Mouse (Mus musculus) midbrain, embryonic 13.5 days (tissue): Measurements from ENCODE around the gene Ak4. TPM values are rescaled to one million over a fixed set of nuclear protein-coding genes. Genes with fewer than 3 reads are reported as not detected.

Experiments
- ATAC-seq: fragments of 200-750 bp; cut with Nextera tagmentation; 2 replicates; pipeline ENCODE4 v1.8.0; 2017; ENCODE audit warnings: mild to moderate bottlenecking, moderate TSS enrichment, moderate library complexity
- H3K27ac ChIP-seq: fragments of 300-500 bp; sonication (generic); 2 replicates; pipeline ENCODE4 v1.5.1; 2015; ENCODE audit warnings: inconsistent platforms, mild to moderate bottlenecking, moderate library complexity
- H3K27me3 ChIP-seq: fragments of 300-500 bp; sonication (generic); 2 replicates; pipeline ENCODE4 v1.6.1; 2015; ENCODE audit warnings: mild to moderate bottlenecking, inconsistent platforms
- H3K36me3 ChIP-seq: fragments of 300-500 bp; sonication (generic); 2 replicates; pipeline ENCODE4 v1.6.1; 2015; ENCODE audit warnings: mild to moderate bottlenecking, inconsistent platforms
- H3K4me1 ChIP-seq: fragments of 300-500 bp; sonication (generic); replicated peaks from 2 replicates; pipeline ENCODE4 v1.6.1; 2015; ENCODE audit warnings: inconsistent platforms
- H3K4me2 ChIP-seq: fragments of 300-500 bp; sonication (generic); replicated peaks from 2 replicates; pipeline ENCODE4 v1.6.1; 2015; ENCODE audit warnings: moderate library complexity, mild to moderate bottlenecking, inconsistent platforms
- H3K4me3 ChIP-seq: fragments of 300-500 bp; sonication (generic); replicated peaks from 2 replicates; pipeline ENCODE4 v1.5.1; 2015; ENCODE audit warnings: mild to moderate bottlenecking, inconsistent platforms
- H3K9ac ChIP-seq: fragments of 300-500 bp; sonication (generic); replicated peaks from 2 replicates; pipeline ENCODE4 v1.6.1; 2015; ENCODE audit warnings: mild to moderate bottlenecking, inconsistent platforms
- H3K9me3 ChIP-seq: fragments of 300-500 bp; sonication (generic); 2 replicates; pipeline ENCODE4 v1.6.1; 2016; ENCODE audit warnings: mild to moderate bottlenecking, inconsistent platforms
- WGBS: fragments of 180-500 bp; shearing (Covaris S2); methylation state at CpG from one replicate; pipeline ENCODE4 v1.1.7; 2015; 5-methylcytosine and 5-hydroxymethylcytosine counted together
- polyA plus RNA-seq: library from polyadenylated mRNA; unstranded; fragments of >200 nt; fragmentation: Nextera tagmentation; extraction: Ambion mirVana; gene quantifications from 2 replicates; pipeline ENCODE4 v1.2.1, GENCODE M21; 2015

Ak4 gene
- polyA plus RNA-seq, 1 experiment from 2014 or later: 7.3 TPM

DNA sequence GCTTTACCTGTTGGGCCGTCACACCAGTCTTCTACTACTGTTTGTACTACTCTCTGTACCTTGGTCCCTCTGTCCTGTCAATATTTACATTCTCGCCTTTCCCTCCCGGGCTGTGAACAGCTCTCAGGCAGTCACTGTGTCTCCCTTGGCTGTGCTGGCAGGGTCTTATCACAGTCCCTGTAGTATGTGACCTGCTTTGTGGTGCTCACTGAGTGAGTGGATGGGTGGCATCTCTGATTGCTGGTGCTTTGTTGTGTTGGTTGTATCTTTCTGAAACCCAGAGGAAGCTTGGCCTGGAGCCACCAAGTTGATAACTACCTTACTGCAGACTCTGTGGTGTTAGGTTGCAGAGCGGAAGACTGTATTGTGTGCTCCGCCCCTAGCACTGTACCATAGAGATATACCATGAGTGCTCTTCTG, 25.8 kb upstream of the Ak4 start:
- ATAC-seq: no peak
- H3K36me3 ChIP-seq: no peaks in the 10 kb centered on the region
- no peaks in the 10 kb centered on the region for H3K27me3 ChIP-seq
- no peaks in the 10 kb centered on the region for H3K9me3 ChIP-seq
- WGBS: 84% methylated on average over 5 of the region's 5 CpGs
- H3K4me3 ChIP-seq: no peak overlapping the region
- H3K27ac ChIP-seq: no peak overlapping the region
- H3K4me1 ChIP-seq: no peaks in the 10 kb centered on the region
- H3K9ac ChIP-seq: no peak overlapping the region
- H3K4me2 ChIP-seq: no peak overlapping the region

DNA sequence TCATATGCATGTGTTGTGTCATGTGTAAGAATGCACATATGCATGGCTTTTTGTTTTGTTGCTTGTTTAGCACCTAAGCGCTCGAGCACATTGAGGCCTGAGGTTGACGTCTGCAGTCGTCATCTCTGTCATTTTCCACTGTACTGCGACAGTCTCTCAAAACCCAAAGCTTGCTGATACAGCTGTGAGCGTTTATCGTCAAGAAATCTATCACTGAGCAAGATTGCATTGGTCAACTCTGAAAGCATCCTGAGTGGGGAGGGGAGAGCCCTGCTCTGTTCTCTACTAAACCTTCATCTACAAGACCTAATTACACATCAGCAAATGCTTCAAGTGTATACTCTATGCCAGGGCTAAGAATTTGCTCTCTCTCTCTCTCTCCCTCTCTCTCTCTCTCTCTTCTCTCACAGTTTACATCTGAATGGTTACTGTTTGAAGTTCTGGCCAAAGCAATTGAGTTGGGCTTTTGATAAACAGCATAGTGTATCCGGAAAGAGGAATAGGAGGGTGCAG, 24.0 kb upstream of the Ak4 start:
- H3K4me3 ChIP-seq: no peak overlapping the region
- H3K9me3 ChIP-seq: no peaks in the 10 kb centered on the region
- no peak overlapping the region for H3K9ac ChIP-seq
- H3K4me1 ChIP-seq: no peaks in the 10 kb centered on the region
- no peaks in the 10 kb centered on the region for H3K27me3 ChIP-seq
- no peak overlapping the region for H3K27ac ChIP-seq
- ATAC-seq: no peak
- no peaks in the 10 kb centered on the region for H3K36me3 ChIP-seq
- 88% methylated on average over 8 of the region's 8 CpGs for WGBS
- H3K4me2 ChIP-seq: no peak overlapping the region

DNA sequence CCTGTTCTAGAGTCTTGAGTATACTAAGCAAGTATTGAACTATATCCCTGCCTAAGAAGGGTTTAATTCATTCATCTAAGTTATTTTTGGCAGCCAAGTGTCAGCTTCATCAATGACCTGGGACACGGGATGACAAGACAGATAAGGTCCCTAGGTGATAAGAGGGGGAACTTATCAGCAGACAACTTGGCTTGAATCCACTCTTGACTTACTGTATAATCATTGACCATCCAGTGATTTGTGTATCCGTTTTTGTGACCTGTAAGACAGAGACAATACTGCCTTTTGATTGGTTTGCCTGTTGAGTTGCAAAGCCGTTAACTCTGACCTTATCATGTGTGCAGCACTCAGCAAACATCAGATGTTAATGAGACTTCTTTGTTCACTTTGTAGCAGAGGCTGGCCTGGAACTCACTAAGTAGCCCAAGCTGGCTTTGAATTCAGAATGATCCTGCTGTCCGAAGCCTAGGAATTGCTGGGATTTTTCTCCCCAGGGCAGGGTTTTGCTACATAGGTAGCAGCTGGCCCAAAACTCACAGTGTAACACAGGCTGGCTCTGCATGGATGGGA, 19.0 kb upstream of the Ak4 start:
- ATAC-seq: no peak

DNA sequence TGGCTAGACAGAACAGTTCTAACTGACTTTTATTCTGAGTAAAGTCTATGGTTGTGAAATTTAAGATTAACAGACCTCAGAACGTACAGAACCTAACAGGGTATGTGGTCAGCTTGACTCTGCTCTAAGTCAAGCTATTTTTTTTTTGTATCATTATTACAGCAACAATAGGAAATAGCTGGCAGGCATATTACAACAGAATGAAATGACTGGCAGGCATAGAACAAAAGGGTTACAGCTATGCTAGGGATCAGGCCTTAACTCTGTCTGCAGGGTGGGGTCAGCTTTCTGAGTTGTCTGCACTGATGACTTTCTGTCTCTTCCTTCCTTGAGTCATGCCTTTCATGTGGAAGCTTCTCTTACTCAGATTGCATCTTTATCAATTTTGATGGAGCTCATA, 17.1 kb upstream of the Ak4 start:
- Histone ChIP-seq H3K36me3 (no peaks in the 10 kb centered on the region), H3K27me3 (no peaks in the 10 kb centered on the region), H3K4me2 (no peak overlapping the region), H3K9ac (no peak overlapping the region), H3K4me3 (no peak overlapping the region), H3K4me1 (no peaks in the 10 kb centered on the region), H3K27ac (no peak overlapping the region), H3K9me3 (no peaks in the 10 kb centered on the region)
- 81% methylated on average over 1 of the region's 1 CpGs for WGBS
- no peak for ATAC-seq

More for the DNA sequence above, 19.0 kb upstream of the Ak4 start:
- Histone ChIP-seq H3K4me3 (no peak overlapping the region), H3K9me3 (no peaks in the 10 kb centered on the region), H3K36me3 (no peaks in the 10 kb centered on the region), H3K27me3 (no peaks in the 10 kb centered on the region), H3K4me2 (no peak overlapping the region), H3K27ac (no peak overlapping the region), H3K4me1 (no peaks in the 10 kb centered on the region), H3K9ac (no peak overlapping the region)
- 82% methylated on average over 4 of the region's 4 CpGs for WGBS

DNA sequence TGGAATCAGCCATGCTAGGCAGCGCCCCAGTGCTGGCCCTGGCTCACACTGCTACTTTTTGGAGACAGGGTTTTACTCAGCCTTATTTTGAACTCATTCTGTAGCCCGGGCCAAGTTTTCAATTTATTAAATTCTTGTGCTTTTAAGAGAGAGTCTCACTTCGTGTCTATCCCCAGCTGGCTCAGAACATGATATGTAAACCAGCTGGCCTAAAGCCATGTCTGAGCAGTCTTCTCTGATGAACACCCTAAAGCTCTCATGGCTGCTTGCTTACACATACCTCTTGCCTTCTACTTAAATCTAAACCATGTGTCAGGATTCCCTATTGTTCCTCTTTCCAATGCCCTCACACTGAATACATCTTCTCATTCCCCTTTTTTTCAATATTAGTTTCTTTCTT, 14.2 kb upstream of the Ak4 start:
- Histone ChIP-seq H3K9me3 (no peaks in the 10 kb centered on the region), H3K4me3 (no peak overlapping the region), H3K9ac (no peak overlapping the region), H3K4me2 (no peak overlapping the region), H3K4me1 (no peaks in the 10 kb centered on the region), H3K27me3 (no peaks in the 10 kb centered on the region), H3K27ac (no peak overlapping the region), H3K36me3 (no peaks in the 10 kb centered on the region)
- no peak for ATAC-seq
- WGBS: 83% methylated on average over 3 of the region's 3 CpGs

DNA sequence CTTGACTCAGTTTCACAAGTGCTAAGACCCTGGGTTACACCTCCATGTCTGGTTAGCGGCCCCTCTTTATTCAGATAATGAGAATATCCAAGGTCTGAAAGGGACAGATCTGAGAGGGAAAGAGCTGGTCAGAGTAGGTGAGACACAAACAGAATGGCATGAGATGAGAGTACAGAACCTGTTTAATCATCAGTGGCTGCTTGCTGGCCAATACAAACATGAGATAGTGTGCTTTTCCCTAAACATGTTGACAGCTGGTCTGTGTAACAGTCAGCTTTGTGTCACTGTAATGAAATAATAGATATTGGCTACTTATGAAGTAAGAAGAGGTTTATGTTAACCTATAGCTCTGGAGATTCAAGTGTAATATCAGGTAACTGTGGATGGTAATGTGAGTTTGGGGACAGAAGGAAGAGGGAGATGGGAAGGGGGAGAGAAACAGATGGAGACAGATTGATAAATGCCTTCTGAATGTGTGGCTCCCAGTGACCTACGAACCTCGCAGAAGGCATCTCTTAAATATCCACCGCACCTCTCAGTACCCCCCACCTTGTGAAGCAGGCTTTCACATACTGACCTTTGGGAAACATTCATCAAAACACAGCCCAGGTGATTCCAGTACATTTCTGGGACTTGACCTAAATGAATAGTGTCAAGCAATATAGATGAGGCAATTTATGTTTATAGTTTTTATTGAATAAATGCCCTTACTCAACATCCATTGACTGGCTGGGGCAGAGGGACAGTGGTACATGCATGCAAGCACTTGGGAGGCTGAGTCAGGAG, 12.5 kb upstream of the Ak4 start:
- no peaks in the 10 kb centered on the region for H3K9me3 ChIP-seq
- no peaks in the 10 kb centered on the region for H3K27me3 ChIP-seq
- H3K4me1 ChIP-seq: no peaks in the 10 kb centered on the region
- WGBS: 98% methylated on average over 4 of the region's 4 CpGs
- no peaks in the 10 kb centered on the region for H3K36me3 ChIP-seq
- no peak overlapping the region for H3K27ac ChIP-seq
- H3K4me2 ChIP-seq: no peak overlapping the region
- no peak for ATAC-seq
- no peak overlapping the region for H3K4me3 ChIP-seq
- H3K9ac ChIP-seq: no peak overlapping the region

DNA sequence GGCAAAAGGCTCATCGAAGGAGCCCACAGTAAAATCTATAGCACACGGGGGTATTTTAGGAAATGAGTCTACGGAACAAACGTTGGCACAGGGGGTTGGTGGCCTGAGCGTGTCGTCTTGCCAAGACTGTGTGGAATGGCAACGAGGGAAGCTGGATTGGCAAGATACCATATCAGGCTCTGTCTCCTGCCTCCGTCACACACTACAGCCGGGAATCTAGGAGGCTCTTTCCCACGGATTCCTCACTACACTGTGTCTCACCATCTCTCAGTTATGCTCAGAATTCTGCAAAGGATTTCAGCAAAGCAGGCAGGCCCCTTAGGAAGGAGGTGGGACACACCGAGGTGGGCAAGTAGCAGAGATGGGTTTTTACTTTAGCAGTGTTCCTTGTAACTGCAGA, 2.1 kb upstream of the Ak4 start:
- WGBS: 94% methylated on average over 11 of the region's 11 CpGs
- no peak for ATAC-seq
- H3K4me2 ChIP-seq: no peak overlapping the region
- H3K36me3 ChIP-seq: no peaks in the 10 kb centered on the region
- no peak overlapping the region for H3K9ac ChIP-seq
- peaks cover 9% of the 10 kb centered on the region for H3K4me1 ChIP-seq
- no peaks in the 10 kb centered on the region for H3K9me3 ChIP-seq
- H3K27ac ChIP-seq: no peak overlapping the region
- peaks cover 20% of the 10 kb centered on the region for H3K27me3 ChIP-seq
- H3K4me3 ChIP-seq: no peak overlapping the region

DNA sequence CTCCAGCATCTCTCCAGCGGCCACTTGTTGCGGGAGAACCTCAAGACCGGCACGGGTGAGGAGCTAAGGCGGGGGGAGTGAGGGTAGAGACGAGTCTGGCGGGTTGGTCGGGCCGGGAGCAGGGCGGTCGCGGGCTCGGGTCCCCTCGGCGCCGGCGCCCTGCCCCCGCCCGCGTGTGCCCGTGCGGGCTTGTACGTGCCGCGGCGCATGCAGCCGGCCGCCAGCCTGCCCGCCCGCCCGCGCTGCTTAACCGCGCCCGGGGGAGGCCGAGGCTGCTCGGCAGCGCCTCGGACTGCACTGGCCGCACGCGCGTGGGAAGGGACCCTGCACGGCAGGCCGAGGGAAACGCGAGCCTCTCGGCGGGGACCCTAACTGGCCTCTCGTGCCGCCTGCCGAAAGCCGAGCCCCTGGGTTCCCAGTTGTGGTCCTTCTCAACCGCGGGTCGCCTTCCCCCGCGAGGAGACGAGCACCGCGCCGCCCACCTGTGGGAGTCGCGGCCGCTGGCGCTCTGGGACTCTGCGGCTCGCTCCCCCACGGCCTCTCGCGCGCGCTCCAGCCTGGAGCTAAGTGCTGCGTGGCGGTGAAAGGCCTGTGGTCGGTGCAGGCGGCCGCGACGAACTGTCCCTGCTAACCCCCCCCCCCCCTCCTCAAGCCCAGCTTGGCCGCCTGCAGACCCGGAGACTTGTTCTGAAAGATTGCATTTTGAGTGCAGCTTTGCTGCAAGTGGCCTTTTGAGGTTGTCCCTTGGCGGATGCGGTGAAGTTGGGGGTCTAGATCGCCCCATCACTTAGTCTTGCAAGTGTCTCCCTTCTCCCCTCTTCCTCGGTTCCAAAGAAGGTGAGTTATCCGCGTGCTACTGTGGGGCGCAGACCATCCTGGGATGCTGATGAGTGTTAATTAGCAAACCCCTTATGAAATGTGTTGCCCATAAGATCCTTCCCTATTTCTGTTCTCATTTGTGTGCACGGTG, 1.1 kb downstream of the Ak4 start:
- Histone ChIP-seq H3K4me1 (peaks cover 9% of the 10 kb centered on the region), H3K4me2 (peak overlapping the region; percentile 100), H3K27me3 (peaks cover 20% of the 10 kb centered on the region), H3K4me3 (peak overlapping the region; percentile 71), H3K9ac (peak overlapping the region; percentile 68), H3K36me3 (no peaks in the 10 kb centered on the region), H3K9me3 (no peaks in the 10 kb centered on the region), H3K27ac (no peak overlapping the region)
- ATAC-seq: peak; percentile 85
- under 1% methylated on average over 90 of the region's 90 CpGs for WGBS

DNA sequence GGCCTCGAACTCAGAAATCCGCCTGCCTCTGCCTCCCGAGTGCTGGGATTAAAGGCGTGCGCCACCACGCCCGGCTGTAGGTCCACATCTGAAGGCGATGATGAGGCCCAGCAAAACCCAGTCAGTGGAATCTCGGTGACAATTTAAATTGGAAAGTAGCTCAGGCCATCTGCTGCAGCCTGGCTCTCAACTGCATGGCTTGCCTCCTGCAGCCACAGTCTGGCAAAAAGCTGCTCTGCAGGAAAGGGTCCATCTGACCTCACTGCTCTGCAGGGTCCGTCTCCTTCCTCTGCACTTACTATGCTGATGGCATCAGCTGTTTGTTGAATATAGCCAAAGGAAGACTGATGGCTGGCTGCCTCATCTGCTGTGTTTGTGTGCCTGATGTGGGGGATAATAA, 3.9 kb downstream of the Ak4 start:
- Histone ChIP-seq H3K27me3 (peaks cover 20% of the 10 kb centered on the region), H3K4me3 (no peak overlapping the region), H3K4me2 (no peak overlapping the region), H3K4me1 (peaks cover 9% of the 10 kb centered on the region), H3K9ac (no peak overlapping the region), H3K36me3 (no peaks in the 10 kb centered on the region), H3K27ac (no peak overlapping the region), H3K9me3 (no peaks in the 10 kb centered on the region)
- ATAC-seq: no peak
- 85% methylated on average over 10 of the region's 10 CpGs for WGBS

DNA sequence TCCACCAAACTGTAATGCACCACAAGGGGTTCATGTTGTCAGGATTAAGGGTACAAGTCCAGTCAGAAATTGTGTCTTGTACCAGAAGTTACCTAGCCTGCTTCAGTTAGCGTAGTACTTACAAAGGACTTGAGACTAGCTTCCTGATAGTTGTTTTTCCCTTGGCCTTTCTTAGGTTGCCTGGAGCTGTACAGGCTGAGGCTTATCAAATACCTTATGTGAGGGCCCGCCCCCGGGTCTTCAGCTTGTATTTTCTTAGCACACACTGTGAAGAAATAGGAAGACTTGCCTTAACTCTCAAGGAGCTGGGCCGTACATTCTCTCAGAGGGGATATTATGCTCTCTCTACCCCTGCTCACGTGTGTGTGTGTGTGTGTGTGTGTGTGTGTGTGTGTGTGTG, 4.5 kb downstream of the Ak4 start:
- Histone ChIP-seq H3K27me3 (peaks cover 17% of the 10 kb centered on the region), H3K9me3 (no peaks in the 10 kb centered on the region), H3K4me1 (peaks cover 9% of the 10 kb centered on the region), H3K9ac (no peak overlapping the region), H3K4me2 (no peak overlapping the region), H3K36me3 (no peaks in the 10 kb centered on the region), H3K27ac (no peak overlapping the region), H3K4me3 (no peak overlapping the region)
- ATAC-seq: no peak
- WGBS: 91% methylated on average over 5 of the region's 5 CpGs

DNA sequence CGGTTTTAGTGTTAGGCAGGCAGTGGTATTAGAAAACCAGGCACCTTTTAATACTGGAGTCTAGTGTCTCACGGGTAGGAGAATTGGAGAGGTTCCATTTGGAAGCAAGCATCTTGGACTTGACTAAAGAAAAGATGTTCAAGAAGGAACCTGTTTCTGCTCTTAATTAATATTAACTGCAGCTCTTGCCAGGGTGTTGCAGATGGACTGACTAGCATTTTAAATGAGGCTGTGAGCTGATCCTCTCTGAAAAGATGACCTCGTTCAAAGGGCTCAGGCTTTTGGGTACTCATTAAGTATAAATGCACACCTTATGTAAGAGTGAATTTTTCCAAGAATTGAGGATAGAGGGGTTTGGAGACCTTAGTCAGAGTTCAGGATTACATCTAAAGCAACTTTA, 5.4 kb downstream of the Ak4 start:
- Histone ChIP-seq H3K4me2 (no peak overlapping the region), H3K4me1 (peaks cover 9% of the 10 kb centered on the region), H3K36me3 (no peaks in the 10 kb centered on the region), H3K27me3 (peaks cover 17% of the 10 kb centered on the region), H3K9ac (no peak overlapping the region), H3K9me3 (no peaks in the 10 kb centered on the region), H3K4me3 (no peak overlapping the region), H3K27ac (no peak overlapping the region)
- no peak for ATAC-seq
- 74% methylated on average over 3 of the region's 3 CpGs for WGBS

DNA sequence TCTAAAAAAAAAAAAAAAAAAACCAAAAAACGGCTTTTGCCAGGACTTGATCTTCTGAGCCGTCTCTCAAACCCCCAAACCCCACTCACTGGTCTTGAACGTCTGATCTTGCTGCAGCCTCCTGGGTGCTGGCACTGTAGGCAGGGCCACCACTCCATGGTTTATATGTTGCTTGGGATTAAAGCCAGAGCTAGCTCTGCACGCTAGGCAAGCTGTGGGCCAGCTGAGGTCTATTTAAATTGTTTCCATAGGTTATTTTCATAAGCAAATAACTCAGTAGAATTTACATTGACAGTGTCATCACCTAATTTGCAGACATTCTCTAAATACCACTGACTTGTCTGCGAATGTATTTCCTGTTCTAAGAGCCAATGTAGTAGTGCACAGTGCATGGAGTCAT, 6.0 kb downstream of the Ak4 start:
- ATAC-seq: no peak
- Histone ChIP-seq H3K27ac (no peak overlapping the region), H3K4me1 (peaks cover 8% of the 10 kb centered on the region), H3K36me3 (no peaks in the 10 kb centered on the region), H3K4me3 (no peak overlapping the region), H3K27me3 (peaks cover 16% of the 10 kb centered on the region), H3K9me3 (no peaks in the 10 kb centered on the region), H3K9ac (no peak overlapping the region), H3K4me2 (no peak overlapping the region)
- 86% methylated on average over 5 of the region's 5 CpGs for WGBS
